Mouse (Mus musculus) thymus, postnatal 0 days (tissue): ENCODE data around the gene Oser1. TPM values are rescaled to one million over a fixed set of nuclear protein-coding genes. Genes with fewer than 3 reads are reported as not detected.
"Not testable (repeated sequence)": the region's sequence is repeated elsewhere in the genome, so short reads cannot be mapped to it uniquely, and the experiment has no call there.

Experiments used
- DNase-seq: peaks from one replicate; pipeline ENCODE4 v3.0.0-alpha.2; 2015; ENCODE audit warnings: low spot score
- polyA plus RNA-seq: library from polyadenylated mRNA; unstranded; fragments of >200 nt; fragmentation: Nextera tagmentation; extraction: Ambion mirVana; gene quantifications from 2 replicates; pipeline ENCODE4 v1.2.1, GENCODE M21; 2015

The Oser1 gene
- polyA plus RNA-seq = 86.6 and 89.2 TPM in 2 replicates

GRCm38 (mm10) chr2:163424597-163424996 is at the start of gene Oser1:
TSS of gene Oser1 (minus strand) at chr2:163424697.
- DNase-seq = no peak

- DNase-seq = peak; percentile 98
Observed at GRCm38 (mm10) chr2:163472466-163472851, 48.0 kb upstream of the Oser1 start, which contains the start of gene Fitm2. TSS of gene Fitm2 (minus strand) at chr2:163472629.

DNA sequence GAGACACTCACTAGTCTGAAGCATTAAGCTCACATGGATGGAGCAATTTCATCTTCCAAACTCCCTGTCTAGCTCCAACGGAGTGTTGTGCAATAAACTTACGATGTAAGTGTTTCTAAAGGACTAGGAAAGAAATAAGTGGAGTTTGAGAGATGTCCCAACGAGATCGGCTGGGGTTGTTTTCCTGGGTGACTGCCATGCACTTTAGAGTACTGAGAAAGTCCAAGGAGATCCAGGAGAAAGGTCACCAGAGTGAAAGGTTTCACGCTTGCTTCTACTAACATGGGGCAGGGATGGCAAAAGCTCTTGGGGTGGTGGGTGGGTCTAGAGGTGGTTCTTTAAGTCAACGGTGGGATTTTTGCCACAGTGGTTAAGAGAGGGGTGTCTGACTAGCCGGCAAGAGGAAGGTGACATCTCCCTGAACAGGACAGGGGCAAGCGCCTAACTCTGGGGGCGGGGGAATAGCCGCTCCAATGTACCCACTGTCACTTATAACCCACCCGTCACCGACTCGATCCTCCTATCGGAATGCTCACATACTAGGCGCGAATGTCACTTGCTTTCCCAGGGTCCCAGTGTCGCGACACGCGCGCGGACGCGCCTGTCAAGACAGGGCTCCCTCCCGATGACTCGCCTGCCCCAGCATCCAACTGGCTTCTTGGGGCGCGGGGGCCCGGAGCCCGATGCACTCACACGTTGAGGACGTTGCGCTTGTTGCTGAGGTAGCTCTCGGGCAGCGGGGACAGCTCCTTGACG is 47.4 kb upstream of the Oser1 start:
- no peak for DNase-seq

- no peak for DNase-seq
Observed at GRCm38 (mm10) chr2:163471136-163471535, 46.6 kb upstream of the Oser1 start.

DNA sequence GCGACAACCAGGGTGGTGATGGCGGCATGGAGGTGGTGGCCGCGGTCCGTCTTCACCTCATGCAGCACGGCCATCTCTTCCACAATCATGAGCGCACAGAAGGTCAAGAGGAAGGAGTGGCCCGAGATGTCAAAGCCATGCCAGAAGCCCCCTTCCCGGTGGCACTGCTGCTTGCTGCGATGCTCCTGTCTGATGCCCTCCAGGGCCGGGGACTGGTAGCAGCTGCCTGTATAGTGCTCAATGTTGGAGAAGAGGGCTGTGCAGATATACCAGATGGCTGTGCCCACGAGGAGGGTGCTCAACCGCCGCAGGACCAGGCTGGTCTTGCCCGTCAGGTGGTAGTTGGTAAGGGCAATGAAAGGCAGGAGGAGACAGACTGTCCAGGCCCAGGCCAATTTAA is 45.2 kb upstream of the Oser1 start:
- DNase-seq = no peak

DNA sequence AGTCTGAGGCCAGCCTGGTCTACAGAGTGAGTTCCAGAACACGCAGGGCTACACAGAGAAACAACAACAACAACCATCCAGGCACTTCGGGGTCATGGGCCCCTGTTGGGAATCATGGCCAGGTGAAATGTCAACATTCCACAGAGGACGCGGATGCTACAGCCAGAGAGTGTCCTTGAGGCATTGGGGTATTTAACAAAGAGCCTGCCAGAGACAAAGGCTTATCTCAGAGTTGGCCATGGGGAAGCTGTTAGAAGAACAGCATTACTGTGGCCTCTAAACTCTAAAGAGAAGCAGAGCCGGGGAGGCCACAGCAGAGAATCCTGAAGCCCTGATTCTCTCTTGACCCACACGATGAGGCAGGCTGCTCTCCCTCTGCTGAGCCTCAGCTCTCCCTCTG is 44.4 kb upstream of the Oser1 start:
- no peak for DNase-seq

- no peak for DNase-seq
Observed at GRCm38 (mm10) chr2:163467585-163467984, 43.1 kb upstream of the Oser1 start.

DNA sequence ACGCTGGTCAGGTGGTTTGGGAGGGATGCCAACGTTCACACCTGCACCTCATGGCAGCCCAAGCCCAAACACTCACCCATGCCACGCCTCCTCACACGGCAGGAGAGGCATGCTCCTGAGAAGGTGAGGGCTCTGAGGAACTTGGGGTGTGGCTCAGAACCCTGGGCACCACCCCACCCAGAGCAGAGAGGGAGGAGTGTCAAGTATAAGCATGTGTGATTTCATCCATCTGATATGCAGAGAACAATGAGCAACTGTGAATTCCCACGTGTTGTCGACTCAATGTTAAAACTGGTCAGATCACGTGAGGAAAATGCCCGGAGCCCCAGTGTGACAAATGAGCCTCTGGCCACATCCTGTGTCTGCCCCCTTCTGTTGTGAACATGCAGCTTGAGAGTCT is 42.3 kb upstream of the Oser1 start:
- no peak for DNase-seq

DNA sequence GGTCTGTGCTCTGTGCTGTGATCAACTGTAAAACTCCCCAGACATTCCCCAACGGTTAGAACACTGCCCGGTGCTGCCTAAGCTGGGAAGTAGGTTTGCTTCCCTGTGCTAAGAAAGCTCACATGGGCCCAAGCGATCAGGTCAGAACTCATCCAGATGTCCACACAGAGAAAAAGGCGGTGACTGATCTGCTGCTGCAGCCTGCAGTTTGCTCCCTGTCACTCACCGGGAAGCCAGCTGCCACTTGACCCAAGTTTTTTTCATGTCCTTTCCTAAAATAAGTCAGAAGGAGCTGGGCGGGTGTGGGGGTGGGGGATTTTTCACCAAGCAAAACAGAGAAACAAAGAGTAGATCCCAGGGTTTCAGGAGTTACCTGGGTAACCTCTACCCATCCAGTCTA is 40.1 kb upstream of the Oser1 start:
- DNase-seq = no peak

GRCm38 (mm10) chr2:163463998-163464397 is 39.5 kb upstream of the Oser1 start:
- DNase-seq = no peak

DNA sequence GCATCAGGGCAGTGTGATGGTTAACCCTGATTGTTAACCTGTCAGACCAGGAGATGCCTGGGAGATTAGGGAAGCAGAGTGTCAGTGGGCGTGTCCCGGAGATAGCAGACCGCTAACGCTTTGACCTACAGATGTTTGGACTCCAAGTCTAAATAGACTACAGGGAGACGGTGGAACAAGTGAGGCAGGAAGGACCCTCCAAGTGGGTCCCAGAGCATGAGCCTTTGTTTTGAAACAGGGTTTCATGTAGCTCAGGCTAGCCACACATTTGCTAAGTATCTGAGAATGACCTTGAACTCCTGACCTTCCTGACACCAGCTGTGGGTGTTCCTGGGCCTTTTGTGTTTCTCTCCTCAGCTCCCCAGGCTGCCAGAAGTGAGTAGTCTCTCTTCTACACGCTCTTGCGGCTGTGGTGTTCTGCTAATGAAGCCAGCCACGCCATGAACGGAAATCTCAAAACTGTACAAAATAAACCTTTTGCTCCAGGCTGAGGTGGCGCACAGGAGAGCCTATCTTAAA is 38.8 kb upstream of the Oser1 start:
- DNase-seq = no peak

DNA sequence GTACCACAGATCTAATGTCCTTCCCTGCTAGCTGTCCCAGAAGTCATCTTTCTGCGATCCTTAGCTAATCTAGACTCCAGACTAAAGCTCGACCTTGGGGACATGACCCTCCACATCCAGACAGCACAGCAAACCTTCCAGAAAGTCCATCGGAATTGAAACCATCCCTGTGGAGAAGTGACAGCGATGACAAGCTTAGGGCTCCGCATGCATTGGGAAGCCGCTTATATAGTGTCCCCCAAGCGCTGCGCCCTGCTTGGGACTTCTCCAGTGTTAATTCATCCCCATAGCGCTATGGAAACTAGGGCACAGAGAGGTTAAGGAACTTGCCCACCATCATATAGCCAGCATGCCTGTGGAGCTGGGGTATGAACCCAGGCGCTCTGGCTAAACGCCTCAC is 38.3 kb upstream of the Oser1 start:
- no peak for DNase-seq

- no peak for DNase-seq
Observed at GRCm38 (mm10) chr2:163462386-163462785, 37.9 kb upstream of the Oser1 start.

DNA sequence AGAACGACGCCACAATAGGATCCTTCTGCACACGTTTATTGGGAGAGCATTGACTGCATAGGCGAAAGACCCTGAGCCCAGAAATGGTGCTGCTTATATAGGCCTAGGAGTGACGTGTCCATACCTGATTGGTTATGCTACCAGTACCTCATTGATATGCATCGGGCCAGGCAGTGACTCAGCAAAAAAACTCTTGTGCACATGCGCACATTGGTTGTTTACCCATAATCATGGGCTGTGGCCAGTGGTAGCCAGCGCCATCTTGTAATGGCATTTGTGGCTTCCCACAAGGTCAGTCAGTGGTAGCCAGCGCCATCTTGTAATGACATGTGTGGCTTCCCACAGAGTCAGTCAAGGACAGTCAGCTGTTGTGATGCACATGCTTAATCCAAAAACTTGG is 36.8 kb upstream of the Oser1 start:
- DNase-seq = not testable (repeated sequence)

DNA sequence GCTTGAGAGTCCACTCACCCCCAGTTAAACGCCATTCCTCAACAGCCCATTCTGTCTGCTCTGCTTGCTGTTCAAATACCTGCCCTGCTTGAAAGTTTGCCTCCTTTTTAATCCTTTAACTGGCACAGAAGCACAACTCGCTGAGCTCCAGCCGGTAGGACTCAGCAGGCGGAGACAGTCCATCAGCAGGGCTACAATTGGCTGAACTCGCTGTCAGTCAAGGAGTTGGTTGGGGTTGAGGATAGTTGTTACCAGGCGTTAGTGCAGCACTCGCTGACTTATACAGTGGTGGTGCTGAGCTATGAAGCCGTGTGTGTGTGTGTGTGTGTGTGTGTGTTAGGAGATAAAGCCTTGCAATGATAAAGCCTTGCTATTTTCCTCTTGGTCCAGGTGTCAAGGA is 36.1 kb upstream of the Oser1 start:
- no peak for DNase-seq

DNA sequence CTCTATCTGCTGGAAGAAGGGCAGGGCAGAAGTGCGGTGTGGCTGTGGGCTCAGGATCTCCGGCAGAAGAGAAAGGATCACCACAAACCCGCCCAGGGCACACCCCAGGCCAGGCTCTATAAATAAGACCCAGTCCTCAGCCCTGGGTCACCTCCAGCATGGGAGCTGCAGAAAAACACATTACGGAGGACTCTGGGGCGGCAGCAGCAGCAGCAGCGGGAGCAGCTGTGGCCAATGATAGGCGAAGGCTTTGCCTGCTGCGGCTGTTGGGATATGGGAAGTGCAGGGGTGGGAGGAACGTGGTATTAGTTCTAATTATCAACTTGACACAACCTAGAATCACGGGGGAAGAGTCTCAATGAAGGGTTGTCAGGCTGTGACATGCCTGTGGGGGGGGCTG is 34.9 kb upstream of the Oser1 start:
- DNase-seq = no peak

DNA sequence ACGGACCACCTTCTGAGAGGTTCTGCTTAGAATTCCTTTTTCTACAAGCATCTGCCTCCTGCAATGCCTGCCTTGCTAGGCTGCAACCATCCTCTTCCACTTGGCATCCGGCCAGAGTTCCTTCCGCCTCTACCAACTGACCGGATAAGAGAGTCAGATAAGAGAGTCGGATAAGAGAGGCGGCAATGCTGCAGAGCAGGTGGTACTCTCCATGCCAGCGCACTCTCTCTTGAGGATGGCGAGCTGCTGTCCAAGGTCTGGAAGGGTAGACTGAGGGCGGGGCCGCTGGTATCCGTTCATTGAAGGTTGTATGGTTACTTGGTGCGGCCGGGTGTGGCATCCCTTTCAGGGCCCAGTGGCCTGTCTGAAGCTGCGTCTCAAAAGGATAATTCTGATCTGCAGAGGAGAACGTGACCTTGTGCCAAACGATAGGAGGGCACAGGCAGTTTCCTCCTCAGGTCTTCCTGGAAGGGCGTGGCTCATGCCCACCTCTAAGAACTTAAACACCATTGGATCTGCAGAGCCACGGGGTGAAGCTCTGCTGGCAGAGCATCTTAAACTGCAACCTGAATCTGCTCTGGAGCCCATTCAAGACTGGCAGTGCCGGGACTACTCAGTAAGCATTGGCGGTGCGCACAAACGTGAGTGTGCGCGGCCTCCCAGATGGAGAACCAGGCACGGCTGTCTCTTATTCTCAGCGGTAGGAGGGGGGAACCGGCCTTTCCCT is 34.2 kb upstream of the Oser1 start:
- no peak for DNase-seq

GRCm38 (mm10) chr2:163453378-163453777 is 28.9 kb upstream of the Oser1 start:
- no peak for DNase-seq

DNA sequence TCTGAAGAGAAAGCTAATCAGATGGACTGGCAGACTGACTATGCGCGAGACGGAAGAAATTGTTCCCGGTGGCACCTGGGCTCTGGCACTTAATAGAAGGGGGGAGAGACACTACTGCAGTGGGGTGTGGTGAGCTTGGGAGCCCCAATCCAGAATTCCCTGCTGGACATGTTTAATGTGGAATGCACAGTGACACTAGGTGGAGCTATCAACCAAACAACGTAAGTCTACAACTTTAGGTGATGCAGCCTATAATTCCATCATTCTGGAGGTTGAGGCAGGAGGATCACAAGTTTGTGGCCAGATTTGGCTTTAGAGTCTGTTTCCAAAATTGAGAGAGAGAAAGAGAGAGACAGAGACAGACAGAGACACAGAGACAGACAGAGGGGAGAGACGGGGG is 28.2 kb upstream of the Oser1 start:
- DNase-seq = no peak

DNA sequence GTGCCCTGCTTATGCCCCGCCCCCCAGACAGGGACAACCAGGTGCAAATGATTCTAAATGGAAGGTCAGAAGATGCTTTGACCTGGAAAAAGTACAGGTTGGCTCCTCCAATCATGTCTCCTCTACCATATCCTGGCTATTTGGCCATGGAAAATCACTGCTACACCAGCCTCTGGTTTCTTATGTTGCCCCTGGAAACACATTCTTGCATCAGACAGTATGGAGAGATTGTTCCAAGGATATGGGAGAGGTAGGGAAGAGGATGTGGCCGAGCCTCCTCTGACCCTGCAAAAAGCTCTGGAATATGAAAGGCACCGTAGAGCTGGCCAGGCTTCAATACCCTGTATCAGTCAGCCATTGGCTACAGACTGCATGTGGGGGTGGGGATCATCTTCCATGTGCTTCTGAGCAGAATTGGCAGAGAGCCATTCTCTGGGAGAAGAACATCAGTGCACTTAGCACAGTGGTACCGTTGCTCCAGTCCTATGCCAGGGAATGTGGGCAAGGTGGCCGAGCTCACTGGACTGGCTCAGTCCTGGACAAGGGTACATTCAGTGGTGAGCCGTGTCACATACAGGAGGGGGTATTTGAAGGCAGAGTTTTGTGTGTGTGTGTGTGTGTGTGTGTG is 26.3 kb upstream of the Oser1 start:
- no peak for DNase-seq

GRCm38 (mm10) chr2:163449276-163449675 is 24.8 kb upstream of the Oser1 start:
- DNase-seq = no peak

GRCm38 (mm10) chr2:163447375-163447774 is 22.9 kb upstream of the Oser1 start:
- no peak for DNase-seq
